Mouse (Mus musculus): ENCODE measurements around the gene BC028528. TPM values are rescaled to one million over a fixed set of nuclear protein-coding genes. Genes with fewer than 3 reads are reported as not detected.
"Not testable (repeated sequence)": the region's sequence is repeated elsewhere in the genome, so short reads cannot be mapped to it uniquely, and the experiment has no call there.

Gene BC028528
- total RNA-seq, 2 experiments from 2014 or later: 11.4 to 11.7 TPM

DNA sequence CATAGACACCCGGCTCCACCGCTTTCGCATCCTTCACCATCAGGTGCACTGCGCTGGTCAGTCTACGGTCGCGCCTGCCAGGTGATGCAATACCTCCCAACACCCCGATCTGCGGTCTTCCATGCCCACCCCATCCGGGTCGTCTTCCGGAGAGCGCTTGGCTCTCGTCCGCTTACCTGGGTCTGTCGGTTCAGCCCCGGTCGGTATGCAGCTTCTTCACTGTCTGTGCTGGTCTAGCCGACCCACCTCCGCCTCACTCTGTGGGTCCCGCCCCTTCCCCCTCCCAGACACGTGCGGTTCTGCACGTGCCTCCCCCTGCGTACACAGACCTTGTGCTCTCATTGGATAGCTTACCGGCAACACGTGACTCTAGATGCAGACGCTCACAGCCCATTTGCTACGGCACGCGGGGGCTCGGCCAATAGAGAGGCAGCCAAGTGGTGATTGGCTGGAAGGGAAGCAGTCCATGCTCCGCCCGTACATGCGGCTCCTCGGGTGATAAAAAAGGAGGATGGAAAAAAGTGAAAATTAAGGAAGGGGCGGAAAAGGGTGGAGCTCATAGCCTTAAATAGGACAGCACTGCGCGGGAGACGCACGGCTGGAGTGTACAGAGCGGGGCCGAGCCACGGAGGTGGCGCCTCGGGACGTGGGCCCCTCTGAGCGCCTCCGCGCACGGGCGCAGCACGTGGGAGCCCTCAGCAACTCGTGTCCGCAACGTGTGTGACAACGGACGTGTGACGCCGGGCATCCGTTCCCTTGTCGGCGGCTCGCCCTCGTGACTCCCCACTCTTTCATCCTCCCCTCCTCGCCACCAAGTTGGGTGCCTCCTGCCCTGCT, 9.6 kb downstream of the BC028528 start, which contains the start of gene Ciart:
Gene Ciart (minus strand): TSS at position 273 of the 837 bp plus-strand sequence.
- DNase-seq: peak; percentile 87 to 92
- intact Hi-C loops (cut with DNase I): loop anchor here (5.0 kb wide), 1 partner anchor 80 kb away; no protein-coding TSS in a partner anchor

- no peak for DNase-seq
- intact Hi-C loops (cut with DNase I): no loop called here
Measured at GRCm38 (mm10) chr3:95879063-95879462, 12.7 kb downstream of the BC028528 start.

- intact Hi-C loops (cut with DNase I): no loop called here
- DNase-seq: no peak
Measured at GRCm38 (mm10) chr3:95872048-95872447, 19.8 kb downstream of the BC028528 start.

DNA sequence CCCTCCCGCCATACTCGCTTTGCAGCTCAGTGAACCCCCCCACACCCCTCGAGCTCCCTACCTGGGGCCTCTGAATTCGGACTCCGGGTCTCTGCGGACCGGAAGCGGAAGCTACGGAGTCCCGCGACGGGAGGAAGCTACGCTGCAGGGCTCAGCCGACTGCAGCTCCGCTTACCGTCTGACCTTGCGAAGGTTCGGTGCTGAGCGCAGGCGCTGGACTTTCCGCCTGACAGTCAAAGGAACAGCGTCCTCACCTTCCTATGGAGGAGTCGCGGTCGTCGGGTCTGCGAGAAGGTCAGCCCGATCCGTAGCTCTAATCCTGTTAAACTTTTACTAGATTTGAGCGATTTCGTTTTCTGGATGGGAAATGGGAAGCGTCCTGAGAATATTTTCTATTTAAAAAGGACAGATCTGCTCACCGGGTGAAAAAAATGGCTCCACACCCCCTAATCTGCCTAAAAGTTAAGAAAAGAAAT, 20.4 kb downstream of the BC028528 start, which contains the start of gene Mrps21:
Gene Mrps21 (minus strand): TSS at position 128 of the 476 bp plus-strand sequence.
- DNase-seq: peak; percentile 85 to 86

GRCm38 (mm10) chr3:95870976-95871375, 20.8 kb downstream of the BC028528 start:
- no peak for DNase-seq
- intact Hi-C loops (cut with DNase I): no loop called here

More for the DNA sequence above, 20.4 kb downstream of the BC028528 start, which contains the start of gene Mrps21:
- intact Hi-C loops (cut with DNase I): no loop called here

- intact Hi-C loops (cut with DNase I): no loop called here
- DNase-seq: no peak
Measured at GRCm38 (mm10) chr3:95867408-95867807, 24.4 kb downstream of the BC028528 start.

GRCm38 (mm10) chr3:95866071-95866470, 25.7 kb downstream of the BC028528 start:
- intact Hi-C loops (cut with DNase I): no loop called here
- DNase-seq: no peak

DNA sequence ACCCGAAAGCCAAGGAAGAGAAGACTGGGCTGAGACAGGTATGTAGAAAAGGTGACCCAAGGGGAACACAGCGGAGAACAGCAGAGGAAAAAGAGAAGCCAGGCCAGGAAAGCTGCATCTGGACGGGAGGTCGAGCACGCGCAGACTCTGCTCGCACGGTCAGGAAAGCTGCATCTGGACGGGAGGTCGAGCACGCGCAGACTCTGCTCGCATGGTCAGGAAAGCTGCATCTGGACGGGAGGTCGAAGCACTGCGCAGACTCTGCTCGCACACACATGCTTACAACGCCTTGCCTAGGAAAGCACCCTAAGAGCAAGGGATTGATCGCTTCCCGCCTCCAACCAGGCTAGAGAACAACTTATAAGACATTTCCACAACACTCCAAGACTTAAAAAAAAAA, 26.2 kb downstream of the BC028528 start:
- DNase-seq: no peak
- intact Hi-C loops (cut with DNase I): no loop called here

- DNase-seq: peak; percentile 17 to 29
Measured at GRCm38 (mm10) chr3:95865050-95865449, 26.8 kb downstream of the BC028528 start.

DNA sequence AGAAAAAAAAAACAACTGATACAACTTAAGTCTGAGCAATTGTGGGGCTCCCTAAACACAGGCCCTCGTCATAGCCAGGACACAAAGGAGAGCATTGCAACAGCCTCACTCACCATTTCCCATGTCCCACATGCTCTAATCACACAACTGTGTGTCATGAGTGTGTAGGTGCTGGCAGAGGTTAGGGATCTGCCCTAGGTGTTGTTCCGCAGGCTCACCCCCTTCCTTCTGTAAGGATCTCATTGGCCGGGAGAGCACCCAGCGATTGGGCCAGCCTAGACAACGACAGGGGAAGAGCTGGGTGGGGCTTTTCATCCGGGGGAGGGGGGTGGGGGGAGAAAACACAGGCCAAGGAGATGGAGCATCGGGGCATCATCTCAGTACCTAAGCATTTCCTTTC, 28.2 kb downstream of the BC028528 start:
- intact Hi-C loops (cut with DNase I): loop anchor here (5.0 kb wide), 2 partner anchors 99 to 189 kb away; no protein-coding TSS in a partner anchor

More at GRCm38 (mm10) chr3:95865050-95865449, 26.8 kb downstream of the BC028528 start:
- intact Hi-C loops (cut with DNase I): no loop called here

DNA sequence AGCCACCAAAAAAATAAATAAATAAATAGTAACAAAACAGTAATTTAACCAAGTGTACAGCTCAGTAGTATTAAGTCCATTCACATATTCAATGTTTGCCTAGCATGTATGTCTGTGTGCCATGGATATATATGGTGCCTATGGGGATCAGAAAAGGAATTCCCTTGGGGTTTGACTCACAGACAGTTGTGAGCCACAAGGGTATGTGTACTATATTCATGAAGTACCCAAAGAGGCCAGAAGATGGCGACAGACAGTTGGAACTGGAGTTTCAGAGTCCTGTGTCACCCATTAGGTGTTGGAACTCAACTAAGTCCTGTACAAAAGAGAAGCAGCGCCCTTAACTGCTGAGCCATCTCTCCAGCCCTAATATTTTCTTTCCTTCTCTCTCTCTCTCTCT, 30.0 kb downstream of the BC028528 start:
- peak; percentile 62 to 66 for DNase-seq
- intact Hi-C loops (cut with DNase I): loop anchor here (1.0 to 5.0 kb wide), 3 partner anchors 46 to 191 kb away; no protein-coding TSS in a partner anchor

More for the DNA sequence above, 28.2 kb downstream of the BC028528 start:
- no peak for DNase-seq

GRCm38 (mm10) chr3:95861216-95861615, 30.6 kb downstream of the BC028528 start:
- intact Hi-C loops (cut with DNase I): loop anchor here (5.0 kb wide), 2 partner anchors 101 to 191 kb away; no protein-coding TSS in a partner anchor
- no peak for DNase-seq

GRCm38 (mm10) chr3:95860323-95860722, 31.5 kb downstream of the BC028528 start:
- DNase-seq: no peak
- intact Hi-C loops (cut with DNase I): loop anchor here (5.0 kb wide), 2 partner anchors 102 to 192 kb away; no protein-coding TSS in a partner anchor

DNA sequence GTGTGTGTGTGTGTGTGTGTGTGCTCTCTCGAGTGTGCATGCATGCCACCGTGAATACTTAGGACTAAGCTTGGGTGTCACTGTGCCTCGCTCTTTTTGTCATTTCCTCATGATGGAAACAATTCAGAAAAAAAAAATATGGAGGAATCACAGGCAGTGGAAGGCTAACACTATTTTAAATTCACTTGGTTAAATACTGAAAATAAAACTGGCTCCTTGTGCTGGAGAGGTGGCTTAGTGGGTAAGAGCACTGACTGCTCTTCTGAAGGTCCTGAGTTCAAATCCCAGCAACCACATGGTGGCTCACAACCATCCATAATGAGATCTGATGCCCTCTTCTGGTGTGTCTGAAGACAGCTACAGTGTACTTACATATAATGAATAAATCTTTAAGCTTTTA, 33.5 kb downstream of the BC028528 start:
- DNase-seq; intact Hi-C loops (cut with DNase I): not testable (repeated sequence)

GRCm38 (mm10) chr3:95857050-95857449, 34.8 kb downstream of the BC028528 start:
- DNase-seq; intact Hi-C loops (cut with DNase I): not testable (repeated sequence)

DNA sequence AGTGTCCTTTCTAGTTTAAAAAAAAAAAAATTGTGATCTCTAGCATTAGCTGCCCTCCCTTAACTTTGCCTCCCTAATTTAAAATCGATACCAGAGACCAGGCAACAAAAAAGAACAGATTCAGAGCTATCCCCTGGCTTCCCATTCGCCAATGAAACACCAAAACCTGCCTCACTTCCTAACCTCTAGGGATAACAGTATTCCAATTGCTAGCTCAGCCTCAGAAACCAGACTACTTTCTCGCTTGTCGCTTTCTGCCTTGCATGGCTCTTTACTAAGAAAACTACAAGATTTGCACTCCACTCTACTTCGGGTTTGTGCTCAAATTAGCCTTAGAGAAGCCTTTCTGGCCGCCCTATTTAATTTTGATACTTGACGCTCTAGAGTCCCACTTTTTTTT, 35.7 kb downstream of the BC028528 start:
- no peak for DNase-seq

DNA sequence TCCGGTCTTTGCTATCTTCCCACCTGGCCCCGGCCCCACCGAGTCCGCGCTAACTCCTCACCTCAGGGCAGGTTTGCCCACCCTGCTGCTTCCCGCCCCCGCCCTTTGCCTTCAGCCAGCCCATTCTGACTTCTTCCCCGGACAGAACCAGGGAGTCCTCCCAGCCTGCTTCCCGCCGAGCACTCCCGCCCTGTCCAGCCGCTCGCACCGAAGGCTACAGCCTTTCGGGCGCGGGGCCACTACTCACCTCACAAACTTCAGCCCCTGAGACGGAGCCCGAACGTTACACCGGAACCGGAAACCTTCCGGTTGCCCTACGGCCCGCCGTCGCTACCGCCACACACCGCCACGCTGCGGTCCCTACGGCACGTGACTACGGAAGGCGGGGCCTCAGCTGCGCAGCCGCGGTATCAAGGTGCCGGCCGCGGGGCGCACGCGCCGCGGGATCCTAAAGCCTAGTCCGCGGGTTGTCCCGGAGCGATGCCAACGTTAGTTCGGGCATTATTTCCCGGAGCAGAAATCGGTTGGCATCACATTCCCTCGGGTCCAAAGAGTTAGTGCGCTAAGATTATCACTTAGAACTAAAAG, 36.2 kb downstream of the BC028528 start, which contains the start of gene Prpf3:
Gene Prpf3 (minus strand): TSS at position 384 of the 588 bp plus-strand sequence.
- intact Hi-C loops (cut with DNase I): loop anchor here (2.0 kb wide), 1 partner anchor 37 kb away; the partner anchor contains the start of gene Rprd2
- peak; percentile 96 for DNase-seq

More for the DNA sequence above, 35.7 kb downstream of the BC028528 start:
- intact Hi-C loops (cut with DNase I): no loop called here

- intact Hi-C loops (cut with DNase I): no loop called here
- no peak for DNase-seq
Measured at GRCm38 (mm10) chr3:95851317-95851716, 40.5 kb downstream of the BC028528 start.

DNA sequence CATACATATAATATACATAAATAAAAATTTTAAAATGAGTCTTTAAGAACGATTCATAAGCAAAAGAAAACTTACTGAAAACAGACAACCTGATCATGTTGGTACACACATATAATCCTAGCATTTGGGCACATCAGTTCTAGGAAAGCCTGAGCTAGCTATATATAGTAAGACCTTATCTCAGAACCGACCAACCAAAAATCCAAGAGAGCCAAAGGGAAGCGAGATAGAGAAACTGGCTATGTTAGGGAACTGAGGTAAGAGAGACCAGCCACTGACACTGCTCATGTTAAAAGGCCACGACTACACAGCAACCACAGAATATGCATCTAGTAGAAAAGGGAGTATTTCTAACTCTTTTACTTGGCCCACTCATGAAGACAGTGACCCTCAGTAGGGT, 41.2 kb downstream of the BC028528 start:
- DNase-seq: no peak
- intact Hi-C loops (cut with DNase I): no loop called here

- no peak for DNase-seq
- intact Hi-C loops (cut with DNase I): loop anchor here (10.0 kb wide), 1 partner anchor 328 kb away; no protein-coding TSS in a partner anchor
Measured at GRCm38 (mm10) chr3:95842503-95843214, 49.1 kb downstream of the BC028528 start.
